Mouse (Mus musculus) activated CD4-positive, CD25-positive, alpha-beta regulatory T cell, adult 4 months (primary cell): ENCODE results near the gene Dagla. TPM values are rescaled to one million over a fixed set of nuclear protein-coding genes. Genes with fewer than 3 reads are reported as not detected.

ENCODE experiments used
- ATAC-seq: one replicate; pipeline ENCODE4 v1.8.0; 2017
- polyA plus RNA-seq, 2 experiments: library from polyadenylated mRNA; unstranded; fragments of 100-300 nt; shearing (Covaris generic); gene quantifications; one replicate each; pipeline ENCODE4 v1.2.1; 2017

Gene Dagla
- polyA plus RNA-seq, 2 experiments from 2014 or later: 0.20 TPM; not detected in 1

GRCm38 (mm10) chr19:10197130-10197529 is 107.5 kb downstream of the Dagla start:
- ATAC-seq: no peak

Other genes starting within 250 kb of the Dagla start
- gene Fads2, start 203.1 kb downstream of the Dagla start, polyA plus RNA-seq: under 1 TPM; 0.19 to 0.29 TPM
- 1 to 10 TPM; 6.7 to 7.2 TPM for gene Fads1, start 122.0 kb downstream of the Dagla start, polyA plus RNA-seq
- 100 to 1,000 TPM; 356 to 371 TPM for gene Tmem258, start 100.9 kb downstream of the Dagla start, polyA plus RNA-seq
- 10 to 100 TPM; 51.7 to 76.7 TPM for gene Fen1, start 100.7 kb downstream of the Dagla start, polyA plus RNA-seq
- under 1 TPM in 1 of 2 experiments, not detected in 1; 0.09 TPM for gene Myrf, start 64.1 kb downstream of the Dagla start, polyA plus RNA-seq
- under 1 TPM in 1 of 2 experiments, not detected in 1; 0.05 TPM for gene Syt7, start 84.2 kb upstream of the Dagla start, polyA plus RNA-seq
- not detected for gene Lrrc10b, start 152.6 kb upstream of the Dagla start, polyA plus RNA-seq
- under 1 TPM in 1 of 2 experiments, not detected in 1; 0.41 TPM for gene Ppp1r32, start 178.1 kb upstream of the Dagla start, polyA plus RNA-seq
- 10 to 100 TPM; 53.2 to 54.5 TPM for gene Cpsf7, start 220.4 kb upstream of the Dagla start, polyA plus RNA-seq
- gene Sdhaf2, start 221.3 kb upstream of the Dagla start, polyA plus RNA-seq: 10 to 100 TPM; 77.2 to 87.7 TPM